Mouse (Mus musculus): ENCODE results near the gene Aurkc. TPM values are rescaled to one million over a fixed set of nuclear protein-coding genes. Genes with fewer than 3 reads are reported as not detected.
"Not testable (repeated sequence)": the region's sequence is repeated elsewhere in the genome, so short reads cannot be mapped to it uniquely, and the experiment has no call there.

Aurkc gene
- polyA plus RNA-seq (2015; fragmentation: Nextera tagmentation; extraction: Ambion mirVana) = 0.17 TPM in 1 of 2 replicates, not detected in the other

GRCm38 (mm10) chr7:6995251-6995650 is at the start of gene Aurkc:
Aurkc (plus strand) TSS chr7:6995300.
- H3K4me3 ChIP-seq (replicated peaks); H3K9me3 ChIP-seq (replicated peaks); H3K27me3 ChIP-seq; H3K4me1 ChIP-seq; H3K4me2 ChIP-seq; H3K36me3 ChIP-seq; H3K27ac ChIP-seq; ATAC-seq (replicated peaks; ENCODE audit: low FRiP score); H3K9ac ChIP-seq: not testable (repeated sequence)
- 84% methylated on average over 11 of the region's 11 CpGs for WGBS

- H3K27ac ChIP-seq; H3K36me3 ChIP-seq; H3K27me3 ChIP-seq; H3K9ac ChIP-seq; H3K4me1 ChIP-seq; H3K4me2 ChIP-seq; H3K9me3 ChIP-seq (replicated peaks); H3K4me3 ChIP-seq (replicated peaks); ATAC-seq (replicated peaks; ENCODE audit: low FRiP score): not testable (repeated sequence)
- WGBS = 93% methylated on average over 20 of the region's 20 CpGs
These were observed 47.0 kb upstream of the Aurkc start for GRCm38 (mm10) chr7:6948061-6948460.

- no peak overlapping the region for H3K4me2 ChIP-seq
- H3K27ac ChIP-seq = no peak overlapping the region
- no peaks in the 10 kb centered on the region for H3K4me1 ChIP-seq
- H3K27me3 ChIP-seq = no peaks in the 10 kb centered on the region
- H3K4me3 ChIP-seq (replicated peaks) = no peak overlapping the region
- no peak for ATAC-seq (replicated peaks; ENCODE audit: low FRiP score)
- WGBS = 81% methylated on average over 4 of the region's 4 CpGs
- H3K36me3 ChIP-seq = no peaks in the 10 kb centered on the region
- H3K9ac ChIP-seq = no peak overlapping the region
- no peaks in the 10 kb centered on the region for H3K9me3 ChIP-seq (replicated peaks)
These were observed 38.5 kb upstream of the Aurkc start for GRCm38 (mm10) chr7:6956576-6956975.

GRCm38 (mm10) chr7:6958574-6958973 is 36.5 kb upstream of the Aurkc start:
- no peaks in the 10 kb centered on the region for H3K36me3 ChIP-seq
- no peaks in the 10 kb centered on the region for H3K4me1 ChIP-seq
- ATAC-seq (replicated peaks; ENCODE audit: low FRiP score) = no peak
- no peaks in the 10 kb centered on the region for H3K9me3 ChIP-seq (replicated peaks)
- 78% methylated on average over 1 of the region's 1 CpGs for WGBS
- no peak overlapping the region for H3K9ac ChIP-seq
- H3K4me3 ChIP-seq (replicated peaks) = no peak overlapping the region
- no peak overlapping the region for H3K4me2 ChIP-seq
- no peak overlapping the region for H3K27ac ChIP-seq
- H3K27me3 ChIP-seq = no peaks in the 10 kb centered on the region

- H3K4me3 ChIP-seq (replicated peaks) = no peak overlapping the region
- H3K27me3 ChIP-seq = no peaks in the 10 kb centered on the region
- H3K36me3 ChIP-seq = no peaks in the 10 kb centered on the region
- no peak for ATAC-seq (replicated peaks; ENCODE audit: low FRiP score)
- no peak overlapping the region for H3K27ac ChIP-seq
- WGBS = 92% methylated on average over 1 of the region's 1 CpGs
- no peak overlapping the region for H3K9ac ChIP-seq
- no peaks in the 10 kb centered on the region for H3K4me1 ChIP-seq
- no peak overlapping the region for H3K4me2 ChIP-seq
- no peaks in the 10 kb centered on the region for H3K9me3 ChIP-seq (replicated peaks)
These were observed 21.5 kb upstream of the Aurkc start for GRCm38 (mm10) chr7:6973566-6973965.

GRCm38 (mm10) chr7:6976890-6977289 is 18.2 kb upstream of the Aurkc start:
- Histone ChIP-seq H3K4me1 (no peaks in the 10 kb centered on the region), H3K36me3 (no peaks in the 10 kb centered on the region), H3K27me3 (no peaks in the 10 kb centered on the region), H3K9ac (no peak overlapping the region), H3K9me3 (replicated peaks) (no peaks in the 10 kb centered on the region), H3K27ac (no peak overlapping the region), H3K4me3 (replicated peaks) (no peak overlapping the region), H3K4me2 (no peak overlapping the region)
- 92% methylated on average over 19 of the region's 19 CpGs for WGBS
- ATAC-seq (replicated peaks; ENCODE audit: low FRiP score) = no peak

- not testable (repeated sequence) for H3K36me3 ChIP-seq; H3K9ac ChIP-seq; H3K27ac ChIP-seq; H3K4me1 ChIP-seq; H3K27me3 ChIP-seq; H3K4me3 ChIP-seq (replicated peaks); ATAC-seq (replicated peaks; ENCODE audit: low FRiP score); H3K4me2 ChIP-seq; H3K9me3 ChIP-seq (replicated peaks)
- WGBS = 51% methylated on average over 3 of the region's 3 CpGs
These were observed 3.8 kb downstream of the Aurkc start for GRCm38 (mm10) chr7:6998914-6999313.

- not testable (repeated sequence) for H3K9me3 ChIP-seq (replicated peaks); H3K4me3 ChIP-seq (replicated peaks); H3K4me1 ChIP-seq; H3K9ac ChIP-seq; H3K27me3 ChIP-seq; H3K4me2 ChIP-seq; ATAC-seq (replicated peaks; ENCODE audit: low FRiP score); H3K27ac ChIP-seq; H3K36me3 ChIP-seq
- WGBS = 73% methylated on average over 5 of the region's 5 CpGs
These were observed 10.3 kb downstream of the Aurkc start for GRCm38 (mm10) chr7:7005441-7005840.

GRCm38 (mm10) chr7:7027445-7027844 is 32.3 kb downstream of the Aurkc start:
- H3K9me3 ChIP-seq (replicated peaks) = no peaks in the 10 kb centered on the region
- no peak overlapping the region for H3K4me3 ChIP-seq (replicated peaks)
- H3K9ac ChIP-seq = no peak overlapping the region
- no peaks in the 10 kb centered on the region for H3K4me1 ChIP-seq
- H3K4me2 ChIP-seq = no peak overlapping the region
- H3K27ac ChIP-seq = no peak overlapping the region
- no peaks in the 10 kb centered on the region for H3K36me3 ChIP-seq
- no peaks in the 10 kb centered on the region for H3K27me3 ChIP-seq
- ATAC-seq (replicated peaks; ENCODE audit: low FRiP score) = no peak

GRCm38 (mm10) chr7:7049659-7050320 is 54.7 kb downstream of the Aurkc start:
- not testable (repeated sequence) for H3K9ac ChIP-seq; ATAC-seq (replicated peaks; ENCODE audit: low FRiP score); H3K27me3 ChIP-seq; H3K36me3 ChIP-seq; H3K4me2 ChIP-seq; H3K4me3 ChIP-seq (replicated peaks); H3K9me3 ChIP-seq (replicated peaks); H3K4me1 ChIP-seq; H3K27ac ChIP-seq
- 53% methylated on average over 7 of the region's 7 CpGs for WGBS

Other genes with a start within 250 kb of the Aurkc start
- 12.0 and 12.6 TPM in 2 replicates for gene Zfp954, start 126.2 kb downstream of the Aurkc start, polyA plus RNA-seq (2015; fragmentation: Nextera tagmentation; extraction: Ambion mirVana)
- 1.6 and 2.0 TPM in 2 replicates for gene Zfp773, start 141.5 kb downstream of the Aurkc start, polyA plus RNA-seq (2015; fragmentation: Nextera tagmentation; extraction: Ambion mirVana)
- gene Zfp418, start 176.0 kb downstream of the Aurkc start, polyA plus RNA-seq (2015; fragmentation: Nextera tagmentation; extraction: Ambion mirVana) = 1.7 and 1.9 TPM in 2 replicates
- gene Zfp772, start 214.7 kb downstream of the Aurkc start, polyA plus RNA-seq (2015; fragmentation: Nextera tagmentation; extraction: Ambion mirVana) = 7.3 and 7.5 TPM in 2 replicates